Mouse (Mus musculus) midbrain, embryonic 11.5 days (tissue): ENCODE measurements around the gene Ccdc22. TPM values are rescaled to one million over a fixed set of nuclear protein-coding genes. Genes with fewer than 3 reads are reported as not detected.

Experiments used
- ATAC-seq: fragments of 200-750 bp; cut with Nextera tagmentation; 2 replicates; pipeline ENCODE4 v1.8.0; 2017; ENCODE audit warnings: moderate TSS enrichment, moderate library complexity; ENCODE audit not compliant: low FRiP score
- DNase-seq: peaks from one replicate; pipeline ENCODE4 v3.0.0; 2015; ENCODE audit warnings: low spot score; ENCODE audit errors: missing footprints
- H3K27ac ChIP-seq: fragments of 300-500 bp; sonication (generic); 2 replicates; pipeline ENCODE4 v1.5.1; 2014; ENCODE audit warnings: low read depth, low read length
- H3K27me3 ChIP-seq: fragments of 300-500 bp; sonication (generic); 2 replicates; pipeline ENCODE4 v1.6.1; 2014; ENCODE audit warnings: mild to moderate bottlenecking, low read length, moderate library complexity, mixed read lengths; ENCODE audit not compliant: control insufficient read depth, insufficient read depth
- H3K36me3 ChIP-seq: fragments of 300-500 bp; sonication (generic); 2 replicates; pipeline ENCODE4 v1.6.1; 2014; ENCODE audit warnings: mild to moderate bottlenecking, low read length, moderate library complexity, mixed read lengths; ENCODE audit not compliant: control insufficient read depth, insufficient read depth
- H3K4me1 ChIP-seq: fragments of 300-500 bp; sonication (generic); 2 replicates; pipeline ENCODE4 v1.6.1; 2014; ENCODE audit warnings: low read length; ENCODE audit not compliant: control insufficient read depth, insufficient read depth
- H3K4me2 ChIP-seq: fragments of 300-500 bp; sonication (generic); 2 replicates; pipeline ENCODE4 v1.6.1; 2014; ENCODE audit warnings: mild to moderate bottlenecking, moderate library complexity
- H3K4me3 ChIP-seq: fragments of 300-500 bp; sonication (generic); 2 replicates; pipeline ENCODE4 v1.5.1; 2014; ENCODE audit warnings: low read depth, low read length
- H3K9ac ChIP-seq: fragments of 300-500 bp; sonication (generic); 2 replicates; pipeline ENCODE4 v1.6.1; 2014; ENCODE audit warnings: low read length
- H3K9me3 ChIP-seq: fragments of 300-500 bp; sonication (generic); 2 replicates; pipeline ENCODE4 v1.6.1; 2016; ENCODE audit warnings: low read length; ENCODE audit not compliant: control insufficient read depth
- WGBS: fragments of 180-500 bp; shearing (Covaris S2); extraction: QIAGEN DNeasy Blood & Tissue Kit; methylation state at CpG from one replicate; pipeline ENCODE4 v1.1.7; 2014; 5-methylcytosine and 5-hydroxymethylcytosine counted together
- polyA plus RNA-seq: library from polyadenylated mRNA; unstranded; fragments of >200 nt; fragmentation: Nextera tagmentation; extraction: Ambion mirVana; gene quantifications from 2 replicates; pipeline ENCODE4 v1.2.1, GENCODE M21; 2014

Ccdc22 gene
- polyA plus RNA-seq, 1 experiment from 2014 or later: 27.2 TPM

GRCm38 (mm10) chrX:7566352-7566751, 39.0 kb downstream of the Ccdc22 start:
- H3K9me3 ChIP-seq: no peaks in the 10 kb centered on the region
- H3K4me2 ChIP-seq: no peak overlapping the region
- no peak overlapping the region for H3K27ac ChIP-seq
- no peaks in the 10 kb centered on the region for H3K36me3 ChIP-seq
- H3K4me3 ChIP-seq: no peak overlapping the region
- no peak for DNase-seq
- H3K9ac ChIP-seq: no peak overlapping the region
- ATAC-seq: no peak
- H3K27me3 ChIP-seq: no peaks in the 10 kb centered on the region
- whole genome bisulfite sequencing: 82% methylated on average over 6 of the region's 6 CpGs
- no peaks in the 10 kb centered on the region for H3K4me1 ChIP-seq

GRCm38 (mm10) chrX:7563076-7563475, 42.2 kb downstream of the Ccdc22 start:
- H3K27ac ChIP-seq: no peak overlapping the region
- 20% methylated on average over 2 of the region's 2 CpGs for WGBS
- H3K9ac ChIP-seq: no peak overlapping the region
- H3K4me1 ChIP-seq: no peaks in the 10 kb centered on the region
- H3K4me2 ChIP-seq: no peak overlapping the region
- ATAC-seq: no peak
- no peak overlapping the region for H3K4me3 ChIP-seq
- no peaks in the 10 kb centered on the region for H3K36me3 ChIP-seq
- no peaks in the 10 kb centered on the region for H3K27me3 ChIP-seq
- DNase-seq: no peak
- H3K9me3 ChIP-seq: no peaks in the 10 kb centered on the region

GRCm38 (mm10) chrX:7553474-7553873, 51.8 kb downstream of the Ccdc22 start:
- Histone ChIP-seq H3K4me1 (no peaks in the 10 kb centered on the region), H3K9me3 (no peaks in the 10 kb centered on the region), H3K36me3 (no peaks in the 10 kb centered on the region), H3K4me3 (no peak overlapping the region), H3K9ac (no peak overlapping the region), H3K27ac (no peak overlapping the region), H3K27me3 (no peaks in the 10 kb centered on the region), H3K4me2 (no peak overlapping the region)
- DNase-seq (no peak), ATAC-seq (no peak)
- WGBS: 91% methylated on average over 4 of the region's 4 CpGs

Other genes with a start within 250 kb of the Ccdc22 start
- gene Usp27x, start 229.7 kb downstream of the Ccdc22 start, polyA plus RNA-seq: 0.46 and 0.55 TPM in 2 replicates
- gene Foxp3, start 31.9 kb downstream of the Ccdc22 start, polyA plus RNA-seq: 0.04 and 0.30 TPM in 2 replicates
- 1.8 and 2.0 TPM in 2 replicates for gene Ppp1r3f, start 31.2 kb downstream of the Ccdc22 start, polyA plus RNA-seq
- 0.06 TPM in 1 of 2 replicates, not detected in the other for gene Cacna1f, start 1.6 kb upstream of the Ccdc22 start, polyA plus RNA-seq
- gene Syp, start 33.0 kb upstream of the Ccdc22 start, polyA plus RNA-seq: 10.3 and 10.9 TPM in 2 replicates
- gene Prickle3, start 51.7 kb upstream of the Ccdc22 start, polyA plus RNA-seq: 1.1 and 2.2 TPM in 2 replicates
- gene Plp2, start 65.9 kb upstream of the Ccdc22 start, polyA plus RNA-seq: 36.3 and 36.9 TPM in 2 replicates
- not detected in 2 replicates for gene Magix, start 75.7 kb upstream of the Ccdc22 start, polyA plus RNA-seq
- gene Gpkow, start 91.6 kb upstream of the Ccdc22 start, polyA plus RNA-seq: 42.8 and 44.4 TPM in 2 replicates
- gene Wdr45, start 108.8 kb upstream of the Ccdc22 start, polyA plus RNA-seq: 12.8 and 14.1 TPM in 2 replicates
- 0.22 TPM in 1 of 2 replicates, not detected in the other for gene Gm45208, start 116.7 kb upstream of the Ccdc22 start, polyA plus RNA-seq
- gene Praf2, start 122.9 kb upstream of the Ccdc22 start, polyA plus RNA-seq: 97.5 and 106 TPM in 2 replicates
- 15.8 and 24.1 TPM in 2 replicates for gene Ccdc120, start 145.4 kb upstream of the Ccdc22 start, polyA plus RNA-seq
- 19.4 and 20.6 TPM in 2 replicates for gene Tfe3, start 157.0 kb upstream of the Ccdc22 start, polyA plus RNA-seq
- 51.7 and 52.0 TPM in 2 replicates for gene Gripap1, start 184.2 kb upstream of the Ccdc22 start, polyA plus RNA-seq
- 0.86 and 1.1 TPM in 2 replicates for gene Kcnd1, start 216.8 kb upstream of the Ccdc22 start, polyA plus RNA-seq
- gene Otud5, start 235.8 kb upstream of the Ccdc22 start, polyA plus RNA-seq: 33.9 and 34.8 TPM in 2 replicates